In the genomic region with DNA sequence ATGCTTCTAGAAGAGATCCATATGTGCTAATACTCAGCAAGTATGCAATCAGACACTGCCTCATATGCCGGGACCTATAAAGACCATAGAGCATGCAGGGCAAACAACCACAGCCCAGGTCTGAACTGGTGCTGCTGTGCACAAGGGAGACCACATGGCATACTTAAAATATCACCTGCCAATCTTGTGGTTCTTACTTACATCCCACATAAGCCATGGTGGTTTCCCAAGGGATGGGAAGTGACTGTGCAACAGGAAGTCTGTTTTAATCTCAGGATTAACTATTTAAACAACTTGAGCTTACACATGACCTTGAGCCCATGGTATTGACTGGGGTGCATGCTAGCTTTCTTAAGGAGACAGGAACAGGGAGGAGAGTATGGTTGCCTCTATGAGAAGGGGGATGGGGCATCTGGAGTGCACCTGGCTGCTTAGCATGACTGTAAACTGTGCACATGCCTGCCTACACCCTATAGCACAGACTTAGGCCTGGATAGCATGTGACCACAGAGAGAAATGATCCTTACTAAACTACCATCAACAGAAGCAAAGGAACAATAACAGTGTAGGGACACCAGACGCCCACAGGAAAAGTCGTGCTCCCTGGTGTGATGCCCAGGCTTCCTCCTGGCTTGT, we compare ENCODE assay signal across 18 mouse cellular contexts. TPM values are rescaled to one million over a fixed set of nuclear protein-coding genes. Genes with fewer than 3 reads are reported as not detected.
DNase-seq lines count a peak whose midpoint lies in the region; ATAC-seq and TF ChIP-seq lines count a peak whose summit lies in the region.
"Had no signal": no experiment of that assay in that cellular context is flagged by ENCODE, and none has a peak within 500 bp of the region (broad histone marks: within the 10 kb centered on the region; RNA-seq: fewer than 3 reads in every experiment).

No protein-coding gene starts in this region.

- peaks cover 36% of the 10 kb centered on the region for H3K4me1 ChIP-seq in heart, postnatal 0 days (ENCODE audit: control insufficient read depth, insufficient read depth)
- 0 out of 2 replicates have a peak, but pooled peaks cover 6% of the 10 kb centered on the region for H3K4me1 ChIP-seq in embryonic facial prominence, embryonic 14.5 days (ENCODE audit: control insufficient read depth, insufficient read depth, low read length)
- H3K4me1 ChIP-seq: kidney, embryonic 15.5 days; midbrain, embryonic 12.5 days had no signal

- no peak overlapping the region for H3K4me3 ChIP-seq in heart, postnatal 0 days (ENCODE audit: low read depth, low read length)
- no peak overlapping the region for H3K4me3 ChIP-seq in embryonic facial prominence, embryonic 14.5 days (ENCODE audit: low read depth, low read length)
- H3K4me3 ChIP-seq in myocyte, result no peak overlapping the region
- no peak overlapping the region for H3K4me3 ChIP-seq in gastrocnemius, adult 2 months
- H3K4me3 ChIP-seq: kidney, embryonic 15.5 days; midbrain, embryonic 12.5 days had no signal

- no peak overlapping the region for H3K9ac ChIP-seq in heart, postnatal 0 days (replicated peaks; ENCODE audit: low read depth, low read length)
- H3K9ac ChIP-seq in embryonic facial prominence, embryonic 14.5 days (ENCODE audit: low read depth, low read length), result no peak overlapping the region
- H3K9ac ChIP-seq: kidney, embryonic 15.5 days; midbrain, embryonic 12.5 days had no signal

- H3K27me3 ChIP-seq in heart, postnatal 0 days (ENCODE audit: control insufficient read depth, insufficient read depth, low read length), result no peaks in the 10 kb centered on the region
- no peaks in the 10 kb centered on the region for H3K27me3 ChIP-seq in embryonic facial prominence, embryonic 14.5 days (replicated peaks; ENCODE audit: control insufficient read depth, insufficient read depth, low read length)
- no peaks in the 10 kb centered on the region for H3K27me3 ChIP-seq in myocyte (ENCODE audit: control insufficient read depth, insufficient read depth, insufficient read length)
- H3K27me3 ChIP-seq: kidney, embryonic 15.5 days; midbrain, embryonic 12.5 days had no signal

- 68% methylated on average over 3 of the region's 3 CpGs for WGBS in heart, postnatal 0 days
- 72% methylated on average over 3 of the region's 3 CpGs for WGBS in embryonic facial prominence, embryonic 14.5 days

- no peak overlapping the region for H3ac ChIP-seq in myocyte (ENCODE audit: control insufficient read depth, insufficient read length)

- TF ChIP-seq EP300 in heart, postnatal 0 days (IDR thresholded peaks at IDR 0.05; ENCODE audit: low read depth), result no peak

- TF ChIP-seq CTCF in heart, postnatal 0 days (IDR thresholded peaks at IDR 0.05; ENCODE audit: low read depth), result no peak
- TF ChIP-seq CTCF in gastrocnemius, adult 2 months (IDR thresholded peaks at IDR 0.05), result no peak

- H3K4me2 ChIP-seq in heart, postnatal 0 days (ENCODE audit: low read depth, low read length), result no peak overlapping the region
- H3K4me2 ChIP-seq in embryonic facial prominence, embryonic 14.5 days (ENCODE audit: low read depth, low read length), result no peak overlapping the region
- H3K4me2 ChIP-seq in myocyte (ENCODE audit: low read depth), result peak overlapping the region; percentile 19
- H3K4me2 ChIP-seq: kidney, embryonic 15.5 days; midbrain, embryonic 12.5 days had no signal

- H3K79me2 ChIP-seq in myocyte (ENCODE audit: control insufficient read depth, insufficient read depth), result no peaks in the 10 kb centered on the region

- H3K9me3 ChIP-seq in heart, postnatal 0 days (replicated peaks; ENCODE audit: control insufficient read depth, low read length), result no peaks in the 10 kb centered on the region
- no peaks in the 10 kb centered on the region for H3K9me3 ChIP-seq in embryonic facial prominence, embryonic 14.5 days (ENCODE audit: control insufficient read depth, low read length)
- H3K9me3 ChIP-seq: G1E; kidney, embryonic 15.5 days; midbrain, embryonic 12.5 days had no signal

- TF ChIP-seq POLR2A in myocyte (IDR thresholded peaks at IDR 0.05; ENCODE audit: insufficient read length, low read depth), result no peak

- ATAC-seq in heart, postnatal 0 days (ENCODE audit: insufficient read depth, low read depth), result peak; percentile 5; the same call in 1 of the 2 replicates
- peak; percentile 56; the same call in 1 of the 2 replicates for ATAC-seq in embryonic facial prominence, embryonic 14.5 days (ENCODE audit: low read depth)
- ATAC-seq: hindbrain, postnatal 0 days; lung, postnatal 0 days had no signal

- no peak overlapping the region for H3K27ac ChIP-seq in heart, postnatal 0 days (ENCODE audit: low read depth)
- no peak overlapping the region for H3K27ac ChIP-seq in embryonic facial prominence, embryonic 14.5 days (replicated peaks; ENCODE audit: low read depth, low read length)
- no peak overlapping the region for H3K27ac ChIP-seq in gastrocnemius, adult 2 months
- H3K27ac ChIP-seq: hindbrain, postnatal 0 days; kidney, embryonic 15.5 days; midbrain, embryonic 12.5 days had no signal

- intact Hi-C loops in gastrocnemius, adult 2 months (cut with DNase I), result no loop called here

- no peaks in the 10 kb centered on the region for H3K36me3 ChIP-seq in heart, postnatal 0 days (replicated peaks; ENCODE audit: control insufficient read depth, insufficient read depth, low read length)
- no peaks in the 10 kb centered on the region for H3K36me3 ChIP-seq in embryonic facial prominence, embryonic 14.5 days (ENCODE audit: control insufficient read depth, insufficient read depth, low read length)
- H3K36me3 ChIP-seq in myocyte (ENCODE audit: control insufficient read depth, insufficient read depth), result no peaks in the 10 kb centered on the region
- H3K36me3 ChIP-seq: G1E; kidney, embryonic 15.5 days; midbrain, embryonic 12.5 days had no signal

- DNase-seq in heart, postnatal 0 days (ENCODE audit: low spot score), result no peak
- DNase-seq in heart, adult 11 months, result no peak
- peak; percentile 10 for DNase-seq in retina, postnatal 1 day
- DNase-seq in retina, embryonic 14.5 days (ENCODE audit: low spot score), result no peak
- peak; percentile 63 for DNase-seq in embryonic facial prominence, embryonic 14.5 days (ENCODE audit: low spot score)
- DNase-seq in gastrocnemius, adult 2 months, result no peak
- no peak for DNase-seq in cerebellum, postnatal 10 days
- DNase-seq: adrenal gland, postnatal 10 days; cerebellum, adult 9-10 months; embryo, embryonic 11 days; right cerebral cortex, postnatal 4 days; thymus, adult 2 months had no signal

TF ChIP-seq in myocyte, 11 proteins besides CTCF, POLR2A, EP300 and RAD21:
- TF ChIP-seq TCF12 (IDR thresholded peaks at IDR 0.05; ENCODE audit: insufficient read depth, poor library complexity, severe bottlenecking), result no peak
- TF ChIP-seq USF1 (IDR thresholded peaks at IDR 0.05; ENCODE audit: low read depth), result no peak
- TF ChIP-seq MAX (IDR thresholded peaks at IDR 0.05; ENCODE audit: low read depth), result no peak
- TF ChIP-seq SRF (IDR thresholded peaks at IDR 0.05; ENCODE audit: control insufficient read depth, insufficient read length, low read depth), result no peak
- TF ChIP-seq MYOG (IDR thresholded peaks at IDR 0.05; ENCODE audit: control insufficient read depth in 1 of 3, insufficient read depth in 1 of 3, insufficient read length in 2 of 3, low read depth in 2 of 3), result no peak
- peak; percentile 51 for TF ChIP-seq CEBPB (IDR thresholded peaks at IDR 0.05; ENCODE audit: insufficient read depth, poor library complexity, severe bottlenecking)
- TF ChIP-seq REST (IDR thresholded peaks at IDR 0.05; ENCODE audit: insufficient read depth, insufficient read length), result no peak
- TF ChIP-seq POLR2AphosphoS2 (IDR thresholded peaks at IDR 0.05; ENCODE audit: insufficient read length, low read depth), result no peak
- no peak for TF ChIP-seq TCF3 (IDR thresholded peaks at IDR 0.05; ENCODE audit: insufficient read length, low read depth)
- peak in 1 of 3 experiments; percentile 58 for TF ChIP-seq MYOD1 (IDR thresholded peaks at IDR 0.05; ENCODE audit: control insufficient read depth in 1 of 3, insufficient read length in 2 of 3, low read depth in 2 of 3)
- TF ChIP-seq E2F4 (IDR thresholded peaks at IDR 0.05; ENCODE audit: insufficient read depth), result no peak
TF ChIP-seq in myocyte: peak in this region for 2.

RNA-seq across cellular contexts. Expression of gene Insig1, which starts 7.1 kb away (rescaled TPM):
- 49.9 and 57.2 TPM in 2 replicates for total RNA-seq in heart, postnatal 0 days (2014; rRNA removed; ENCODE audit: low replicate concordance)
- 20.9 and 22.6 TPM in 2 replicates for polyA plus RNA-seq in heart, postnatal 0 days (2015; fragmentation: Nextera tagmentation; extraction: Ambion mirVana)
- 47.9 and 58.7 TPM in 2 replicates for polyA plus RNA-seq in embryonic facial prominence, embryonic 14.5 days (2014; fragmentation: Nextera tagmentation; extraction: Ambion mirVana)
- 67.4 TPM for polyA plus RNA-seq in myocyte (2012; fragmentation: generic; extraction: Trizol)
- 1 to 10 TPM; 9.2 to 9.8 TPM for total RNA-seq in gastrocnemius, adult 2 months (2021)

Comparison
In these comparisons a context has a peak if more than half of its experiments do, and no peak if none do; other contexts are left out.
1. DNase-seq: peak in retina, postnatal 1 day (single experiment) and embryonic facial prominence, embryonic 14.5 days (single experiment); none in heart, postnatal 0 days (single experiment), heart, adult 11 months (single experiment), retina, embryonic 14.5 days (single experiment), gastrocnemius, adult 2 months (single experiment) and cerebellum, postnatal 10 days (0 of 2).